In genomic region chr16:9851265-9851988, GRCm38 (mm10) we compare ENCODE assay signal across 20 mouse cellular contexts.
DNase-seq lines count a peak whose midpoint lies in the region; ATAC-seq lines count a peak whose summit lies in the region.
"Had no signal": no experiment of that assay in that cellular context is flagged by ENCODE, and none has a peak within 500 bp of the region (broad histone marks: within the 10 kb centered on the region; RNA-seq: fewer than 3 reads in every experiment).

No protein-coding gene starts in this region.

- DNase-seq in forebrain, embryonic 10.5 days (ENCODE audit: extremely low spot score, low spot score) = no peak
- peak; percentile 34 to 44 for DNase-seq in right cerebral cortex, postnatal 10 days (ENCODE audit: low spot score in 2 of 2)
- no peak for DNase-seq in right cerebral cortex, postnatal 4 days
- DNase-seq in layer of hippocampus, adult 11-12 months (ENCODE audit: low spot score) = peak; percentile 69
- DNase-seq in telencephalon, adult 2 months (ENCODE audit: low read depth, low spot score) = peak; percentile 57
- DNase-seq: adrenal gland, adult 2 months; gastrocnemius, postnatal 36 days; kidney, postnatal 14 days; lung, postnatal 4 days had no signal

- no peaks in the 10 kb centered on the region for H3K36me3 ChIP-seq in forebrain, embryonic 13.5 days (ENCODE audit: poor library complexity, severe bottlenecking)
- H3K36me3 ChIP-seq in forebrain, embryonic 10.5 days (replicated peaks) = no peaks in the 10 kb centered on the region
- H3K36me3 ChIP-seq in kidney, embryonic 14.5 days (ENCODE audit: control insufficient read depth, insufficient read depth, low read length) = no peaks in the 10 kb centered on the region
- H3K36me3 ChIP-seq: heart, embryonic 13.5 days; hindbrain, embryonic 10.5 days; limb, embryonic 13.5 days; midbrain, embryonic 13.5 days; neural tube, embryonic 12.5 days had no signal

- H3K27ac ChIP-seq in forebrain, embryonic 13.5 days = 0 out of 2 replicates have a peak overlapping the region, but pooled peaks have one; percentile 14
- no peak overlapping the region for H3K27ac ChIP-seq in forebrain, embryonic 10.5 days
- no peak overlapping the region for H3K27ac ChIP-seq in kidney, embryonic 14.5 days (ENCODE audit: low read depth, low read length)
- H3K27ac ChIP-seq: heart, embryonic 13.5 days; hindbrain, embryonic 10.5 days; limb, embryonic 13.5 days; midbrain, embryonic 13.5 days; neural tube, embryonic 12.5 days; stomach, postnatal 0 days had no signal

- WGBS in forebrain, embryonic 13.5 days = 74% methylated on average over 12 of the region's 12 CpGs
- 90% methylated on average over 12 of the region's 12 CpGs for WGBS in forebrain, embryonic 10.5 days
- 89% methylated on average over 12 of the region's 12 CpGs for WGBS in kidney, embryonic 14.5 days

- H3K9ac ChIP-seq in forebrain, embryonic 13.5 days = no peak overlapping the region
- no peak overlapping the region for H3K9ac ChIP-seq in kidney, embryonic 14.5 days (ENCODE audit: low read depth, low read length)
- H3K9ac ChIP-seq: heart, embryonic 13.5 days; limb, embryonic 13.5 days; midbrain, embryonic 13.5 days; neural tube, embryonic 12.5 days had no signal

- H3K9me3 ChIP-seq in forebrain, embryonic 13.5 days (replicated peaks) = no peaks in the 10 kb centered on the region
- no peaks in the 10 kb centered on the region for H3K9me3 ChIP-seq in forebrain, embryonic 10.5 days
- H3K9me3 ChIP-seq in kidney, embryonic 14.5 days (ENCODE audit: control insufficient read depth, low read length) = no peaks in the 10 kb centered on the region
- H3K9me3 ChIP-seq: heart, embryonic 13.5 days; hindbrain, embryonic 10.5 days; limb, embryonic 13.5 days; midbrain, embryonic 13.5 days; neural tube, embryonic 12.5 days had no signal

- H3K4me3 ChIP-seq in forebrain, embryonic 13.5 days = no peak overlapping the region
- no peak overlapping the region for H3K4me3 ChIP-seq in forebrain, embryonic 10.5 days
- H3K4me3 ChIP-seq in kidney, embryonic 14.5 days (ENCODE audit: low read length) = no peak overlapping the region
- H3K4me3 ChIP-seq: heart, embryonic 13.5 days; hindbrain, embryonic 10.5 days; limb, embryonic 13.5 days; midbrain, embryonic 13.5 days; neural tube, embryonic 12.5 days had no signal

- no peaks in the 10 kb centered on the region for H3K4me1 ChIP-seq in forebrain, embryonic 13.5 days
- H3K4me1 ChIP-seq in forebrain, embryonic 10.5 days = no peaks in the 10 kb centered on the region
- H3K4me1 ChIP-seq in kidney, embryonic 14.5 days (ENCODE audit: control insufficient read depth, insufficient read depth, low read length) = no peaks in the 10 kb centered on the region
- H3K4me1 ChIP-seq: heart, embryonic 13.5 days; hindbrain, embryonic 10.5 days; limb, embryonic 13.5 days; midbrain, embryonic 13.5 days; neural tube, embryonic 12.5 days had no signal

- H3K27me3 ChIP-seq in forebrain, embryonic 13.5 days = no peaks in the 10 kb centered on the region
- no peaks in the 10 kb centered on the region for H3K27me3 ChIP-seq in forebrain, embryonic 10.5 days (ENCODE audit: poor library complexity, severe bottlenecking)
- H3K27me3 ChIP-seq in kidney, embryonic 14.5 days (ENCODE audit: control insufficient read depth, insufficient read depth, low read length) = no peaks in the 10 kb centered on the region
- H3K27me3 ChIP-seq: heart, embryonic 13.5 days; limb, embryonic 13.5 days; midbrain, embryonic 13.5 days; neural tube, embryonic 12.5 days; Patski had no signal

- no peak overlapping the region; the same call in 1 of the 2 replicates for H3K4me2 ChIP-seq in forebrain, embryonic 13.5 days
- no peak overlapping the region for H3K4me2 ChIP-seq in kidney, embryonic 14.5 days (replicated peaks; ENCODE audit: low read depth, low read length)
- H3K4me2 ChIP-seq: heart, embryonic 13.5 days; limb, embryonic 13.5 days; midbrain, embryonic 13.5 days; neural tube, embryonic 12.5 days had no signal

- peak; percentile 72; the same call in 1 of the 2 replicates for ATAC-seq in forebrain, embryonic 13.5 days
- no peak for ATAC-seq in inflammation-experienced regulatory T-cells, adult 6 months
- no peak for ATAC-seq in kidney, embryonic 14.5 days (ENCODE audit: low FRiP score, low TSS enrichment)
- ATAC-seq: intestine, embryonic 16.5 days; midbrain, embryonic 13.5 days; Patski had no signal

Comparison
In these comparisons a context has a peak if more than half of its experiments do, and no peak if none do; other contexts are left out.
1. DNase-seq: peak in right cerebral cortex, postnatal 10 days (2 of 2), layer of hippocampus, adult 11-12 months (single experiment) and telencephalon, adult 2 months (single experiment); none in forebrain, embryonic 10.5 days (single experiment) and right cerebral cortex, postnatal 4 days (single experiment).